Mouse (Mus musculus) c-Kit-negative CD71-positive TER-119-positive erythroid progenitor cells, embryonic 14.5 days (primary cell): ENCODE measurements around the gene Cd300lf.

Experiments used
- DNase-seq: peaks from one replicate; pipeline ENCODE4 v3.0.0-alpha.2; 2013; ENCODE audit warnings: low read depth, low spot score

The Cd300lf gene

GRCm38 (mm10) chr11:115077436-115077835 lies 56.4 kb downstream of the Cd300lf start:
- DNase-seq, result no peak

- no peak for DNase-seq
Measured at GRCm38 (mm10) chr11:115075859-115076258, 57.9 kb downstream of the Cd300lf start.

- DNase-seq, result no peak
Measured at GRCm38 (mm10) chr11:115075407-115075806, 58.4 kb downstream of the Cd300lf start.

GRCm38 (mm10) chr11:115073002-115073401 lies 60.8 kb downstream of the Cd300lf start:
- DNase-seq, result no peak

- DNase-seq, result no peak
Measured at GRCm38 (mm10) chr11:115071631-115072294, 62.0 kb downstream of the Cd300lf start.

- DNase-seq, result no peak
Measured at GRCm38 (mm10) chr11:115071015-115071551, 62.7 kb downstream of the Cd300lf start.

GRCm38 (mm10) chr11:115066768-115067167 lies 67.0 kb downstream of the Cd300lf start:
- no peak for DNase-seq
